Mouse (Mus musculus): ENCODE measurements around the gene Cd274.

GRCm38 (mm10) chr19:29390483-29390882, 23.2 kb downstream of the Cd274 start:
- TF ChIP-seq GATA1 (IDR thresholded peaks at IDR 0.05; ENCODE audit: borderline replicate concordance, low read length) (no peak), FLI1 (IDR thresholded peaks at IDR 0.05; ENCODE audit: low read length) (no peak)
